In genomic region chr8:123318467-123318911, GRCm38 (mm10) we compare ENCODE assay signal across 8 mouse cellular contexts. TPM values are rescaled to one million over a fixed set of nuclear protein-coding genes. Genes with fewer than 3 reads are reported as not detected.
A peak's percentile ranks its signal among the peaks of the same experiment; 100 is the strongest.
DNase-seq lines count a peak whose midpoint lies in the region; ATAC-seq and TF ChIP-seq lines count a peak whose summit lies in the region.

Gene Fanca (minus strand): TSS chr8:123318576.

- 0% methylated on average over 24 of the region's 24 CpGs for WGBS in heart, embryonic 12.5 days
- 2% methylated on average over 24 of the region's 24 CpGs for WGBS in kidney, postnatal 0 days
- WGBS in liver, embryonic 11.5 days, result under 1% methylated on average over 24 of the region's 24 CpGs
- WGBS in stomach, embryonic 14.5 days, result under 1% methylated on average over 24 of the region's 24 CpGs

- peak; percentile 41 for TF ChIP-seq CTCF in kidney, postnatal 0 days (IDR thresholded peaks at IDR 0.05; ENCODE audit: low read depth)

- peaks cover 4% of the 10 kb centered on the region; the same call in 1 of the 2 replicates for H3K36me3 ChIP-seq in heart, embryonic 12.5 days
- no peaks in the 10 kb centered on the region for H3K36me3 ChIP-seq in kidney, postnatal 0 days (ENCODE audit: insufficient read depth, low read length)
- H3K36me3 ChIP-seq in liver, embryonic 11.5 days (ENCODE audit: control insufficient read depth, insufficient read depth, low read length), result no peaks in the 10 kb centered on the region; the same call in 1 of the 2 replicates
- H3K36me3 ChIP-seq in stomach, embryonic 14.5 days (ENCODE audit: control insufficient read depth, insufficient read depth, low read length), result no peaks in the 10 kb centered on the region

- no peak within 1 kb of the TSS for H3K27ac ChIP-seq in heart, embryonic 12.5 days (ENCODE audit: poor library complexity, severe bottlenecking)
- H3K27ac ChIP-seq in kidney, postnatal 0 days, result peak within 1 kb of the TSS; percentile 85
- H3K27ac ChIP-seq in liver, embryonic 11.5 days (ENCODE audit: low read depth, low read length), result peak within 1 kb of the TSS; percentile 46; the same call in 1 of the 2 replicates
- no peak within 1 kb of the TSS for H3K27ac ChIP-seq in stomach, embryonic 14.5 days (ENCODE audit: low read length)

- ATAC-seq in erythroid progenitor cell, adult 5-6 weeks (replicated peaks; ENCODE audit: low FRiP score, poor library complexity, severe bottlenecking), result peak; percentile 100
- peak; percentile 99 for ATAC-seq in heart, embryonic 12.5 days (ENCODE audit: insufficient number of reproducible peaks, low FRiP score)
- peak; percentile 97 for ATAC-seq in kidney, postnatal 0 days (replicated peaks; ENCODE audit: low FRiP score, low read depth)
- ATAC-seq in liver, embryonic 11.5 days (replicated peaks; ENCODE audit: low FRiP score), result peak; percentile 99
- peak; percentile 99 for ATAC-seq in stomach, embryonic 14.5 days (ENCODE audit: insufficient number of reproducible peaks, insufficient read depth, low FRiP score, low read depth)

- H3K4me1 ChIP-seq in heart, embryonic 12.5 days (replicated peaks), result peaks cover 15% of the 10 kb centered on the region
- H3K4me1 ChIP-seq in kidney, postnatal 0 days (replicated peaks; ENCODE audit: insufficient read depth, low read length), result 0 out of 2 replicates have a peak, but pooled peaks cover 3% of the 10 kb centered on the region
- H3K4me1 ChIP-seq in liver, embryonic 11.5 days (replicated peaks; ENCODE audit: control insufficient read depth, insufficient read depth, low read length), result peaks cover 9% of the 10 kb centered on the region
- no peaks in the 10 kb centered on the region for H3K4me1 ChIP-seq in stomach, embryonic 14.5 days (ENCODE audit: control insufficient read depth, insufficient read depth, low read length)

- H3K4me3 ChIP-seq in heart, embryonic 12.5 days, result peak within 1 kb of the TSS; percentile 71
- peak within 1 kb of the TSS; percentile 53 for H3K4me3 ChIP-seq in kidney, postnatal 0 days (replicated peaks; ENCODE audit: low read depth, low read length)
- peak within 1 kb of the TSS; percentile 69 for H3K4me3 ChIP-seq in liver, embryonic 11.5 days (ENCODE audit: low read depth, low read length)
- H3K4me3 ChIP-seq in stomach, embryonic 14.5 days (ENCODE audit: low read depth, low read length), result peak within 1 kb of the TSS; percentile 60

- no peaks in the 10 kb centered on the region for H3K27me3 ChIP-seq in heart, embryonic 12.5 days (replicated peaks)
- no peaks in the 10 kb centered on the region for H3K27me3 ChIP-seq in kidney, postnatal 0 days (ENCODE audit: insufficient read depth, low read length)
- no peaks in the 10 kb centered on the region for H3K27me3 ChIP-seq in liver, embryonic 11.5 days (replicated peaks; ENCODE audit: control insufficient read depth, insufficient read depth, low read length)
- no peaks in the 10 kb centered on the region for H3K27me3 ChIP-seq in stomach, embryonic 14.5 days (ENCODE audit: control insufficient read depth, insufficient read depth, low read length)

- H3K9me3 ChIP-seq in heart, embryonic 12.5 days (replicated peaks), result no peaks in the 10 kb centered on the region
- no peaks in the 10 kb centered on the region for H3K9me3 ChIP-seq in kidney, postnatal 0 days (replicated peaks; ENCODE audit: low read length)
- no peaks in the 10 kb centered on the region for H3K9me3 ChIP-seq in liver, embryonic 11.5 days (ENCODE audit: control insufficient read depth, low read length)
- no peaks in the 10 kb centered on the region for H3K9me3 ChIP-seq in stomach, embryonic 14.5 days (ENCODE audit: control insufficient read depth, low read depth, low read length)

- peak within 1 kb of the TSS; percentile 80 for H3K9ac ChIP-seq in heart, embryonic 12.5 days
- H3K9ac ChIP-seq in kidney, postnatal 0 days (ENCODE audit: low read depth, low read length), result peak within 1 kb of the TSS; percentile 69
- H3K9ac ChIP-seq in liver, embryonic 11.5 days (ENCODE audit: low read depth, low read length), result peak within 1 kb of the TSS; percentile 81
- peak within 1 kb of the TSS; percentile 10; the same call in 1 of the 2 replicates for H3K9ac ChIP-seq in stomach, embryonic 14.5 days (replicated peaks; ENCODE audit: low read depth, low read length)

- H3K4me2 ChIP-seq in heart, embryonic 12.5 days, result peak within 1 kb of the TSS; percentile 80
- H3K4me2 ChIP-seq in kidney, postnatal 0 days (ENCODE audit: low read length), result peak within 1 kb of the TSS; percentile 94
- peak within 1 kb of the TSS; percentile 79 for H3K4me2 ChIP-seq in liver, embryonic 11.5 days
- peak within 1 kb of the TSS; percentile 87 for H3K4me2 ChIP-seq in stomach, embryonic 14.5 days (replicated peaks; ENCODE audit: low read depth, low read length)

- DNase-seq in CD4-positive helper T cell, adult 2 months (ENCODE audit: low read depth, low spot score), result peak; percentile 96
- DNase-seq in brain, embryonic 18.5 days (ENCODE audit: low read depth, low spot score), result peak; percentile 68
- peak; percentile 97 for DNase-seq in kidney, postnatal 0 days (ENCODE audit: low spot score)
- peak; percentile 97 for DNase-seq in liver, embryonic 11.5 days (ENCODE audit: low spot score)
- DNase-seq in naive thymus-derived CD4-positive, alpha-beta T cell, adult 2 months (ENCODE audit: low read depth), result peak; percentile 96

RNA-seq across cellular contexts. Expression of gene Fanca, which starts in this region (rescaled TPM):
- total RNA-seq in erythroid progenitor cell, adult 5-6 weeks (2015; ENCODE audit: low replicate concordance), result 47.9 and 75.0 TPM in 2 replicates
- 31.5 and 34.1 TPM in 2 replicates for total RNA-seq in erythroid progenitor cell, adult 5-6 weeks (2017; ENCODE audit: low replicate concordance)
- 23.0 and 23.6 TPM in 2 replicates for polyA plus RNA-seq in heart, embryonic 12.5 days (2016; fragmentation: Nextera tagmentation; extraction: Ambion mirVana)
- 18.7 and 21.5 TPM in 2 replicates for polyA plus RNA-seq in kidney, postnatal 0 days (2015; fragmentation: Nextera tagmentation; extraction: Ambion mirVana)
- polyA plus RNA-seq in liver, embryonic 11.5 days (2014; fragmentation: Nextera tagmentation; extraction: Ambion mirVana), result 39.7 and 46.8 TPM in 2 replicates
- 29.4 and 33.6 TPM in 2 replicates for polyA plus RNA-seq in stomach, embryonic 14.5 days (2014; fragmentation: Nextera tagmentation; extraction: Ambion mirVana)

Comparison
In these comparisons a context has a peak if more than half of its experiments do, and no peak if none do; other contexts are left out.
1. H3K27ac ChIP-seq: peak in kidney, postnatal 0 days (single experiment) and liver, embryonic 11.5 days (single experiment); none in heart, embryonic 12.5 days (single experiment) and stomach, embryonic 14.5 days (single experiment).
2. H3K9ac ChIP-seq: peak in every context shown above with its lines; median percentile 81 in liver, embryonic 11.5 days; 80 in heart, embryonic 12.5 days; 69 in kidney, postnatal 0 days; 10 in stomach, embryonic 14.5 days.
3. Peak in every context shown above with its lines, with median percentiles within 50 percentile points of each other: DNase-seq, ATAC-seq, H3K4me2 ChIP-seq and H3K4me3 ChIP-seq.